Mouse (Mus musculus) limb, embryonic 14.5 days (tissue): ENCODE results near the gene Rgs17. TPM values are rescaled to one million over a fixed set of nuclear protein-coding genes. Genes with fewer than 3 reads are reported as not detected.

Experiments used
- ATAC-seq: fragments of 200-750 bp; cut with Nextera tagmentation; 2 replicates; pipeline ENCODE4 v1.8.0; 2017; ENCODE audit warnings: low read depth, moderate number of reproducible peaks, moderate TSS enrichment; ENCODE audit not compliant: low FRiP score
- DNase-seq: peaks from one replicate; pipeline ENCODE4 v3.0.0-alpha.2; 2015; ENCODE audit warnings: low spot score
- H3K27ac ChIP-seq: fragments of 300-500 bp; sonication (generic); replicated peaks from 2 replicates; pipeline ENCODE4 v1.5.1; 2014; ENCODE audit warnings: low read depth, mild to moderate bottlenecking, low read length, moderate library complexity, mixed read lengths
- H3K27me3 ChIP-seq: fragments of 300-500 bp; sonication (generic); 2 replicates; pipeline ENCODE4 v1.6.1; 2014; ENCODE audit warnings: low read length, mixed read lengths; ENCODE audit not compliant: control insufficient read depth, insufficient read depth
- H3K36me3 ChIP-seq: fragments of 300-500 bp; sonication (generic); 2 replicates; pipeline ENCODE4 v1.6.1; 2014; ENCODE audit warnings: mild to moderate bottlenecking, low read length, moderate library complexity, mixed read lengths; ENCODE audit not compliant: control insufficient read depth, insufficient read depth
- H3K4me1 ChIP-seq: fragments of 300-500 bp; sonication (generic); 2 replicates; pipeline ENCODE4 v1.6.1; 2014; ENCODE audit warnings: antibody characterized with exemption, low read length, mixed read lengths; ENCODE audit not compliant: control insufficient read depth, insufficient read depth
- H3K4me2 ChIP-seq: fragments of 300-500 bp; sonication (generic); replicated peaks from 2 replicates; pipeline ENCODE4 v1.6.1; 2014; ENCODE audit warnings: low read depth, mild to moderate bottlenecking, low read length, moderate library complexity; ENCODE audit not compliant: severe bottlenecking
- H3K4me3 ChIP-seq: fragments of 300-500 bp; sonication (generic); replicated peaks from 2 replicates; pipeline ENCODE4 v1.5.1; 2014; ENCODE audit warnings: low read length
- H3K9ac ChIP-seq: fragments of 300-500 bp; sonication (generic); 2 replicates; pipeline ENCODE4 v1.6.1; 2014; ENCODE audit warnings: mild to moderate bottlenecking, low read depth, low read length, moderate library complexity; ENCODE audit not compliant: severe bottlenecking
- H3K9me3 ChIP-seq: fragments of 300-500 bp; sonication (generic); 2 replicates; pipeline ENCODE4 v1.6.1; 2016; ENCODE audit warnings: low read length; ENCODE audit not compliant: control insufficient read depth
- POLR2A ChIP-seq: fragments of 200-500 bp; IDR thresholded peaks from 2 replicates; pipeline ENCODE4 v1.8.0; 2012; ENCODE audit warnings: inconsistent platforms, mild to moderate bottlenecking, moderate library complexity, borderline replicate concordance; ENCODE audit not compliant: insufficient read depth, insufficient read length; ENCODE audit errors: extremely low read depth
- WGBS: fragments of 180-500 bp; shearing (Covaris S2); extraction: QIAGEN DNeasy Blood & Tissue Kit; methylation state at CpG from one replicate; pipeline ENCODE4 v1.1.7; 2014; 5-methylcytosine and 5-hydroxymethylcytosine counted together
- polyA plus RNA-seq, 2 experiments: library from polyadenylated mRNA; depleted of rRNA in 1 of 2; stranded (reverse) in 1 of 2; unstranded in 1 of 2; fragments of >200 nt; fragmentation: Nextera tagmentation in 1 of 2; extraction: Ambion mirVana in 1 of 2; gene quantifications; 2 replicates each; pipeline versions ENCODE4 v1.2.1 to v1.2.3; 2012 to 2014

Gene Rgs17
- polyA plus RNA-seq, 2 experiments: 0.57 to 1.0 TPM

DNA sequence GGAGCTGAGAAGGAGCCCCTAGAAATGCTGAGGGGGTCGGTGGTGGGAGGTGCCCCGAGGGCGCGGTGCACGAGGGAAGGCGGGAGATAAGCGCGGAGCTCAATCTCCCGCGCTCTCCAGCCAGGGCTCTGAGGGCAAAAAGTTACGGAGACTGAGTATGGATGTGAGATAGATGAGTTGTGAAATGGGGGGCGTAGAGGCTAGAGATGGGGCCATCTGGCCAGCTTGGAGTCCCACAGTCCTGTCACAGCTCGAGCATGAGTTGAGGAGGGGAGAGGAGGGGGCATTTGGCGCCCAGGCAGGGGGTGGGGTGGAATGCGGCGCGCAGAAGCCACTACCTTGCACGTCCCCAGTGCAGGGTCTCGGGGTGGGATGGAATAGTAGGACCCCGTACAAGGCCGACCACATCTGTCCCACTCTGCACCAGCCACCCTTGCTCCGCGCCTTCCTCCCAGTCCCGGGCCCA is 117.5 kb downstream of the Rgs17 start:
- 0% methylated on average over 23 of the region's 24 CpGs for WGBS
- no peaks in the 10 kb centered on the region for H3K27me3 ChIP-seq
- H3K27ac ChIP-seq: peak overlapping the region; percentile 62
- peaks cover 31% of the 10 kb centered on the region for H3K36me3 ChIP-seq
- H3K9me3 ChIP-seq: no peaks in the 10 kb centered on the region
- H3K9ac ChIP-seq: peak overlapping the region; percentile 72
- DNase-seq (peak; percentile 7), ATAC-seq (no peak)
- H3K4me1 ChIP-seq: peaks cover 11% of the 10 kb centered on the region
- peak overlapping the region; percentile 75 for H3K4me3 ChIP-seq
- H3K4me2 ChIP-seq: peak overlapping the region; percentile 94
- TF ChIP-seq POLR2A: no peak

GRCm38 (mm10) chr10:5803739-5804138 is 118.5 kb downstream of the Rgs17 start:
- ATAC-seq: no peak
- no peak for TF ChIP-seq POLR2A
- Histone ChIP-seq H3K36me3 (peaks cover 37% of the 10 kb centered on the region), H3K4me3 (peak overlapping the region; percentile 75), H3K9ac (peak overlapping the region; percentile 31), H3K4me1 (peaks cover 11% of the 10 kb centered on the region), H3K9me3 (no peaks in the 10 kb centered on the region), H3K27me3 (no peaks in the 10 kb centered on the region), H3K27ac (no peak overlapping the region), H3K4me2 (peak overlapping the region; percentile 94)
- DNase-seq: no peak
- 0% methylated on average over 1 of the region's 1 CpGs for WGBS

DNA sequence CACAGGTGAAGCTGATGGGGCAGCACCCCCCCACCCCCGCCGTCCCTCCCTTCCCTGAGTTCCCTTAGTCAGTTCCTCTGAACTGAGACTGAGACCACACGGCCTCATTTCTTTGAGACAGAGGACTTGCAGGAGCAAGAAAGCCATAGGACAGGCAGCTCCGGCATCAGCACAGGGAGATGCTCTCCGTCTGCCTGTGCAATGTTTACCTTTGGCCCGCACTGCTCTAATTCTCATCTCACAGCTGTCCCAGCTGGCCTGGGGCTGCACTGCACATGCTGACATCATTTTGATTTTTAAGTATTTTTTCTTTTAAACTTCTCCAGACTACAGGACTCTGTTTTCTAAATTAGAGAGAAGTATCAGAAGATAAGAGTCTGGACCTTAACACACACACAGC is 119.3 kb downstream of the Rgs17 start:
- ATAC-seq: no peak
- Histone ChIP-seq H3K9ac (peak overlapping the region; percentile 31; the same call in 1 of the 2 replicates), H3K4me2 (peak overlapping the region; percentile 94), H3K27me3 (no peaks in the 10 kb centered on the region), H3K36me3 (peaks cover 46% of the 10 kb centered on the region), H3K4me1 (peaks cover 11% of the 10 kb centered on the region), H3K27ac (no peak overlapping the region), H3K9me3 (no peaks in the 10 kb centered on the region), H3K4me3 (peak overlapping the region; percentile 75)
- 31% methylated on average over 6 of the region's 6 CpGs for WGBS
- no peak for TF ChIP-seq POLR2A
- DNase-seq: no peak

- no peak for ATAC-seq
- no peaks in the 10 kb centered on the region for H3K27me3 ChIP-seq
- no peak overlapping the region for H3K9ac ChIP-seq
- no peak overlapping the region for H3K4me3 ChIP-seq
- WGBS: 96% methylated on average over 1 of the region's 1 CpGs
- DNase-seq: peak; percentile 26
- peaks cover 46% of the 10 kb centered on the region for H3K36me3 ChIP-seq
- TF ChIP-seq POLR2A: no peak
- H3K27ac ChIP-seq: no peak overlapping the region
- H3K4me1 ChIP-seq: peaks cover 11% of the 10 kb centered on the region
- H3K9me3 ChIP-seq: no peaks in the 10 kb centered on the region
- no peak overlapping the region for H3K4me2 ChIP-seq
Measured at GRCm38 (mm10) chr10:5800490-5800889, 121.7 kb downstream of the Rgs17 start.

DNA sequence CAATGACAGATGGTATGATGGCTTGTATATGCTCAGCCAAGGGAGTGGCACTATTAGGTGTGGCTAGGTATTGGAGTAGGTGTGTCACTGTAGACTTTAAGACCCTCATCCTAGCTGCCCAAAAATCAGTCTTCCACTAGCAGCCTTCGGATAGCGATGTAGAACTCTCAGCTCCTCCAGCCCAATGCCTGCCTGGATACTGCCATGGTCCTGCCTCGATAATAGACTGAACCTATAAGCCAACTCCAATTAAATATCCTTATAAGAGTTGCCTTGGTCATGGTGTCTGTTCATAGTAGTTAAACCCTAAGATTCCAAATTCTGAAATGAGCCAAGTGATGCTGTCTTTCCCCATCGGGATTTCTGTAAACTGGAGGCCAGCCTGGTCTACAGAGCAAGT is 124.1 kb downstream of the Rgs17 start:
- Histone ChIP-seq H3K27me3 (no peaks in the 10 kb centered on the region), H3K9me3 (no peaks in the 10 kb centered on the region), H3K36me3 (peaks cover 46% of the 10 kb centered on the region), H3K9ac (no peak overlapping the region), H3K27ac (no peak overlapping the region), H3K4me2 (no peak overlapping the region), H3K4me1 (peaks cover 4% of the 10 kb centered on the region), H3K4me3 (no peak overlapping the region)
- 86% methylated on average over 4 of the region's 4 CpGs for WGBS
- no peak for TF ChIP-seq POLR2A
- 0 out of 2 replicates have a peak, but pooled peaks have one; percentile 13 for ATAC-seq
- DNase-seq: no peak

DNA sequence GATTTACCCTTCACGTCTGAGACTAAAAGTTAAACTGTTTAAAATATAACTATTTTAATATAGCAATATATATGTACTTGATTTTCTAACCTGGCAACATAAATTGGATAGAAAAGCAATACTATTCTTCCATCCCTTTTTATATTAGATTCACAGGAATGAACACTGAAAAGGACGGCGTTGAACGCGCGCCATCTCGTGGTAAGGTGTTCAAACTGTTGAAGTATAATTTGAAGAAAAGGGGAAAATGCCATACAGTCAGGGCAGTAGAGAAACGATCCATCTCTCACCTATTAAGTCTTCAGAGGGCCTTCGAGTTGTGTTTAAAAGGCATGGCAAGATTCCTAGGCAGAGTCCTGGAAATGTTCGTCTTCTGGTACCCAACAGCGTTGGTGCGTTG is 131.5 kb downstream of the Rgs17 start:
- TF ChIP-seq POLR2A: no peak
- ATAC-seq: no peak
- 16% methylated on average over 12 of the region's 12 CpGs for WGBS
- H3K4me2 ChIP-seq: no peak overlapping the region
- H3K4me1 ChIP-seq: no peaks in the 10 kb centered on the region
- no peak overlapping the region for H3K27ac ChIP-seq
- DNase-seq: peak; percentile 70
- H3K9ac ChIP-seq: no peak overlapping the region
- no peaks in the 10 kb centered on the region for H3K27me3 ChIP-seq
- no peaks in the 10 kb centered on the region for H3K36me3 ChIP-seq
- no peak overlapping the region for H3K4me3 ChIP-seq
- H3K9me3 ChIP-seq: no peaks in the 10 kb centered on the region
